Mouse (Mus musculus): ENCODE results near the gene Tmem131. TPM values are rescaled to one million over a fixed set of nuclear protein-coding genes. Genes with fewer than 3 reads are reported as not detected.

The Tmem131 gene
- total and polyA plus RNA-seq, 2 experiments from 2014 or later = 9.4 to 29.3 TPM

GRCm38 (mm10) chr1:36930911-36931310 lies 12.6 kb downstream of the Tmem131 start:
- Histone ChIP-seq H3K4me2 (ENCODE audit: low read depth) (no peak overlapping the region), H3K4me1 (ENCODE audit: insufficient read depth) (no peaks in the 10 kb centered on the region; the same call in none of the 2 replicates), H3K4me3 (ENCODE audit: low read depth, low read length) (no peak overlapping the region), H3K27ac (ENCODE audit: low read depth, low read length) (no peak overlapping the region), H3K36me3 (ENCODE audit: insufficient read depth) (no peaks in the 10 kb centered on the region), H3K9ac (no peak overlapping the region), H3K9me3 (ENCODE audit: low read length) (no peaks in the 10 kb centered on the region), H3K27me3 (ENCODE audit: insufficient read depth, low read length) (no peaks in the 10 kb centered on the region)
- ATAC-seq (no peak), DNase-seq (no peak)
- 86% methylated on average over 8 of the region's 8 CpGs for WGBS
- no peak for TF ChIP-seq CTCF (IDR thresholded peaks at IDR 0.05; ENCODE audit: low read depth)

DNA sequence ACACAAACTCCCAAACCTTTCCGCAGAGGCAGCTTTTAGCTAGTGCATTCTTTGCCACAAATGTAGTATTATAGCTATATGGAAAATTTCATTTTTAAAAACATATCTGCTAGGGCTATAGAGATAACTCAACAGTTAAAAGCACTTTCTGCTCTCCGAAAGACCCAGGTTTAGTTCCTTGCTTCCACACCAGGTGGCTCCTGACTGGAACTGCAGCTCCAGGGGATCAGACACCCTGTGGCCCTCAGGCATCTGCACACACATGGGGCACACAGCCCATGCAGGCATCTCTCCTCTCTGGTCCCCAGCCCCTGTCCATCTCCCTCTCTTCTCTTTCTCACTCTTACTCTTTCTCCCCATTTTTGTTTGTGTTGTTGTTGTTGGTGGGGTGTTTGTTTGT lies 13.5 kb downstream of the Tmem131 start:
- no peaks in the 10 kb centered on the region for H3K36me3 ChIP-seq (ENCODE audit: insufficient read depth)
- peak; percentile 19; the same call in 1 of the 2 replicates for TF ChIP-seq CTCF (IDR thresholded peaks at IDR 0.05; ENCODE audit: low read depth)
- DNase-seq = no peak
- no peaks in the 10 kb centered on the region for H3K27me3 ChIP-seq (ENCODE audit: insufficient read depth, low read length)
- H3K4me3 ChIP-seq (ENCODE audit: low read depth, low read length) = no peak overlapping the region
- no peaks in the 10 kb centered on the region for H3K9me3 ChIP-seq (ENCODE audit: low read length)
- 88% methylated on average over 2 of the region's 2 CpGs for WGBS
- ATAC-seq = no peak
- no peaks in the 10 kb centered on the region; the same call in 1 of the 2 replicates for H3K4me1 ChIP-seq (ENCODE audit: insufficient read depth)
- H3K9ac ChIP-seq = no peak overlapping the region
- H3K4me2 ChIP-seq (ENCODE audit: low read depth) = no peak overlapping the region
- H3K27ac ChIP-seq (ENCODE audit: low read depth, low read length) = no peak overlapping the region

GRCm38 (mm10) chr1:36928357-36929330 lies 14.8 kb downstream of the Tmem131 start:
- H3K4me1 ChIP-seq (ENCODE audit: insufficient read depth) = no peaks in the 10 kb centered on the region
- no peak for TF ChIP-seq CTCF (IDR thresholded peaks at IDR 0.05; ENCODE audit: low read depth)
- H3K9ac ChIP-seq = no peak overlapping the region
- H3K4me2 ChIP-seq (ENCODE audit: low read depth) = no peak overlapping the region
- H3K9me3 ChIP-seq (ENCODE audit: low read length) = no peaks in the 10 kb centered on the region
- H3K4me3 ChIP-seq (ENCODE audit: low read depth, low read length) = no peak overlapping the region
- H3K36me3 ChIP-seq (ENCODE audit: insufficient read depth) = no peaks in the 10 kb centered on the region
- DNase-seq (no peak), ATAC-seq (no peak)
- 95% methylated on average over 6 of the region's 6 CpGs for WGBS
- H3K27ac ChIP-seq (ENCODE audit: low read depth, low read length) = no peak overlapping the region
- no peaks in the 10 kb centered on the region for H3K27me3 ChIP-seq (ENCODE audit: insufficient read depth, low read length)

GRCm38 (mm10) chr1:36927569-36927968 lies 15.9 kb downstream of the Tmem131 start:
- no peak overlapping the region for H3K9ac ChIP-seq
- no peak for DNase-seq
- H3K27me3 ChIP-seq (ENCODE audit: insufficient read depth, low read length) = no peaks in the 10 kb centered on the region
- H3K4me2 ChIP-seq (ENCODE audit: low read depth) = no peak overlapping the region
- no peaks in the 10 kb centered on the region for H3K4me1 ChIP-seq (ENCODE audit: insufficient read depth)
- no peak overlapping the region for H3K4me3 ChIP-seq (ENCODE audit: low read depth, low read length)
- WGBS = 88% methylated on average over 2 of the region's 2 CpGs
- no peaks in the 10 kb centered on the region for H3K9me3 ChIP-seq (ENCODE audit: low read length)
- no peak for TF ChIP-seq CTCF (IDR thresholded peaks at IDR 0.05; ENCODE audit: low read depth)
- ATAC-seq = no peak
- H3K36me3 ChIP-seq (ENCODE audit: insufficient read depth) = no peaks in the 10 kb centered on the region
- H3K27ac ChIP-seq (ENCODE audit: low read depth, low read length) = no peak overlapping the region

DNA sequence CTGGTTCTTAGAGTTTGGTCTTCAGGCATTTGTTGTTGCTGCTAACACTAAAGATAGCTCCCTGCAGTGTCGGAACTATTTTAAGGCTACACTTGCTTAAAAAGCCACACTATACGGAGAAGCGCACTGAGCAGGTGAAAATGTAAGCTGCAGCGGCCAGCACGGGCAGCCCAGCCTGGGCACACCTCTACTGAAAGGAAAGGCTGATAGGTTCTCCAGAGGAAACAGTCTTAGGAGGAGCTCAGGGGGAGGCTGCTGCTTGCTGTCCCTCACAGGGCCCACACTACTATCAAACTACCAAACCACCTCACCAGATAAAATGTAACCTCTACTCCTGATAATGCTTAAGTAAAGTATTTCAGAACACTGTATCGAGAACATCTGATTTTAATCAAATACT lies 16.7 kb downstream of the Tmem131 start:
- Histone ChIP-seq H3K27me3 (ENCODE audit: insufficient read depth, low read length) (no peaks in the 10 kb centered on the region), H3K36me3 (ENCODE audit: insufficient read depth) (no peaks in the 10 kb centered on the region), H3K4me1 (ENCODE audit: insufficient read depth) (no peaks in the 10 kb centered on the region), H3K4me2 (ENCODE audit: low read depth) (no peak overlapping the region), H3K9me3 (ENCODE audit: low read length) (no peaks in the 10 kb centered on the region), H3K4me3 (ENCODE audit: low read depth, low read length) (no peak overlapping the region), H3K9ac (no peak overlapping the region), H3K27ac (ENCODE audit: low read depth, low read length) (no peak overlapping the region)
- ATAC-seq (no peak), DNase-seq (no peak)
- WGBS = 75% methylated on average over 6 of the region's 6 CpGs
- TF ChIP-seq CTCF (IDR thresholded peaks at IDR 0.05; ENCODE audit: low read depth) = no peak

DNA sequence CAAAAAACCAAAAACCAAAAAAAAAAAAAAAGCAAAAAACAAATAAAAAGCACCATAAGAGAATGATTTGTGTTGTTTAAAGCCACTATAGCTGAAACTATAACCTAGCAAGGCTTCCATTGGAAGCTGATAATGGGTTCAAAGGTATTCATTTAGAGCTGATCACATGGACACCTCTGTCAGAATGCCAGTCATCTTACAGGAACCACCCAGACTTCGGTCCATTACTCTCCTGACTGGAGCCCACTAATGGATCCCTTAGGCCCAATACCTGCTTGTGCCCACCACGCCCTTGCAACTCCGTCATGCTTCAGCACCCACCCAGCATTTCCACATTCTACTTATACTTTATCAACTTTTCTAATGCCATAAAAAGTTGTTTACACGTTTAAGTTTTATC lies 17.2 kb downstream of the Tmem131 start:
- ATAC-seq = no peak
- no peaks in the 10 kb centered on the region for H3K9me3 ChIP-seq (ENCODE audit: low read length)
- H3K9ac ChIP-seq = no peak overlapping the region
- no peak for DNase-seq
- H3K4me3 ChIP-seq (ENCODE audit: low read depth, low read length) = no peak overlapping the region
- WGBS = 93% methylated on average over 4 of the region's 4 CpGs
- no peak for TF ChIP-seq CTCF (IDR thresholded peaks at IDR 0.05; ENCODE audit: low read depth)
- no peak overlapping the region for H3K27ac ChIP-seq (ENCODE audit: low read depth, low read length)
- H3K4me1 ChIP-seq (ENCODE audit: insufficient read depth) = no peaks in the 10 kb centered on the region
- H3K27me3 ChIP-seq (ENCODE audit: insufficient read depth, low read length) = no peaks in the 10 kb centered on the region
- H3K4me2 ChIP-seq (ENCODE audit: low read depth) = no peak overlapping the region
- no peaks in the 10 kb centered on the region for H3K36me3 ChIP-seq (ENCODE audit: insufficient read depth)

DNA sequence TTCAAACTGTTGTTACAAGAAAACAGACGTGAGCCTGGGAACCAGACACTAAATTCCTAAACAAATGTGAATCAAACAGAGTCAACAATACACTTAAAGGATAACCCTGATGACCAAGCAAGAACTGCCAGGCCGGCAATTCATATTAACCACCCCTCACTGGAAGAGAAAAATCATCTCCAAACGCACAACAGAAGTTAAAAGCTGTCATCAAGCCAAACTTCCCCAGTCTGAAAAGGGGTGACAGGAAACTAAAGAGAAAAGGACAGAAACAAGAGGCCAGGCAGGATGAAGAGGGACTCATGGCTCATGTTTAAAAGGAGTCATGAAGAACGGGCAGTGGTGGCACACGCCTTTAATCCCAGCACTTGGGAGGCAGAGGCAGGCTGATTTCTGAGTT lies 17.7 kb downstream of the Tmem131 start:
- H3K27me3 ChIP-seq (ENCODE audit: insufficient read depth, low read length) = no peaks in the 10 kb centered on the region
- no peak for ATAC-seq
- no peak overlapping the region for H3K27ac ChIP-seq (ENCODE audit: low read depth, low read length)
- no peak overlapping the region for H3K9ac ChIP-seq
- no peaks in the 10 kb centered on the region for H3K36me3 ChIP-seq (ENCODE audit: insufficient read depth)
- no peaks in the 10 kb centered on the region for H3K9me3 ChIP-seq (ENCODE audit: low read length)
- no peak for TF ChIP-seq CTCF (IDR thresholded peaks at IDR 0.05; ENCODE audit: low read depth)
- WGBS = 67% methylated on average over 5 of the region's 5 CpGs
- H3K4me3 ChIP-seq (ENCODE audit: low read depth, low read length) = no peak overlapping the region
- no peak overlapping the region for H3K4me2 ChIP-seq (ENCODE audit: low read depth)
- DNase-seq = no peak
- peaks cover under 1% of the 10 kb centered on the region; the same call in 1 of the 2 replicates for H3K4me1 ChIP-seq (ENCODE audit: insufficient read depth)

All from forebrain, postnatal 0 days (tissue).